Mouse (Mus musculus) olfactory bulb, adult 2 months (tissue): ENCODE measurements around the gene Ptgs1. TPM values are rescaled to one million over a fixed set of nuclear protein-coding genes. Genes with fewer than 3 reads are reported as not detected.

Experiments used
- H3K27ac ChIP-seq: fragments of 200-500 bp; 2 replicates; pipeline ENCODE4 v1.5.1; 2012; ENCODE audit warnings: low read depth, low read length; ENCODE audit not compliant: insufficient read depth
- H3K4me1 ChIP-seq: fragments of 200-500 bp; 2 replicates; pipeline ENCODE4 v1.6.1; 2012; ENCODE audit warnings: low read length; ENCODE audit not compliant: control insufficient read depth, insufficient read depth
- H3K4me3 ChIP-seq: fragments of 200-500 bp; 2 replicates; pipeline ENCODE4 v1.5.1; 2012; ENCODE audit warnings: mild to moderate bottlenecking, low read depth, low read length, moderate library complexity; ENCODE audit not compliant: insufficient read depth
- CTCF ChIP-seq: fragments of 200-500 bp; IDR thresholded peaks from 2 replicates; pipeline ENCODE4 v1.5.1; 2012; ENCODE audit warnings: low read depth, mild to moderate bottlenecking, low read length, moderate library complexity; ENCODE audit not compliant: insufficient read depth
- POLR2A ChIP-seq: fragments of 200-500 bp; IDR thresholded peaks from 2 replicates; pipeline ENCODE4 v1.6.1; 2012; ENCODE audit warnings: mild to moderate bottlenecking, low read depth, low read length, moderate library complexity; ENCODE audit not compliant: insufficient read depth
- WGBS: fragments of 180-500 bp; shearing (Covaris S2); methylation state at CpG from one replicate; pipeline ENCODE4 v1.1.7; 2018; 5-methylcytosine and 5-hydroxymethylcytosine counted together
- polyA plus RNA-seq: library from polyadenylated mRNA; stranded (reverse); fragments of >200 nt; gene quantifications from 2 replicates; pipeline ENCODE4 v1.2.4, GENCODE M21; 2012; ENCODE audit warnings: low replicate concordance; ENCODE audit not compliant: missing spikeins, insufficient read depth, insufficient read length

Gene Ptgs1
- polyA plus RNA-seq, 1 experiment: not detected

GRCm38 (mm10) chr2:36236889-36237288, 6.7 kb downstream of the Ptgs1 start:
- H3K27ac ChIP-seq: no peak overlapping the region
- TF ChIP-seq POLR2A (no peak), CTCF (no peak)
- no peak overlapping the region for H3K4me3 ChIP-seq
- H3K4me1 ChIP-seq: 0 out of 2 replicates have a peak, but pooled peaks cover 3% of the 10 kb centered on the region
- WGBS: 93% methylated on average over 5 of the region's 5 CpGs

GRCm38 (mm10) chr2:36237557-36237956, 7.3 kb downstream of the Ptgs1 start:
- H3K4me3 ChIP-seq: no peak overlapping the region
- no peak overlapping the region for H3K27ac ChIP-seq
- TF ChIP-seq POLR2A: no peak
- no peak for TF ChIP-seq CTCF
- 0 out of 2 replicates have a peak, but pooled peaks cover 3% of the 10 kb centered on the region for H3K4me1 ChIP-seq
- 81% methylated on average over 6 of the region's 6 CpGs for WGBS

- H3K4me3 ChIP-seq: no peak overlapping the region
- 0 out of 2 replicates have a peak, but pooled peaks cover 3% of the 10 kb centered on the region for H3K4me1 ChIP-seq
- WGBS: 67% methylated on average over 3 of the region's 3 CpGs
- TF ChIP-seq POLR2A (no peak), CTCF (no peak)
- H3K27ac ChIP-seq: no peak overlapping the region
Measured at GRCm38 (mm10) chr2:36238467-36238866, 8.2 kb downstream of the Ptgs1 start.

- TF ChIP-seq CTCF: no peak
- no peak for TF ChIP-seq POLR2A
- WGBS: 67% methylated on average over 2 of the region's 2 CpGs
Measured at GRCm38 (mm10) chr2:36238951-36239350, 8.7 kb downstream of the Ptgs1 start.

GRCm38 (mm10) chr2:36242514-36242913, 12.3 kb downstream of the Ptgs1 start:
- no peak overlapping the region for H3K27ac ChIP-seq
- TF ChIP-seq POLR2A: no peak
- TF ChIP-seq CTCF: no peak
- H3K4me3 ChIP-seq: no peak overlapping the region
- 90% methylated on average over 13 of the region's 13 CpGs for WGBS
- H3K4me1 ChIP-seq: no peaks in the 10 kb centered on the region

More at GRCm38 (mm10) chr2:36238951-36239350, 8.7 kb downstream of the Ptgs1 start:
- Histone ChIP-seq H3K27ac (no peak overlapping the region), H3K4me1 (0 out of 2 replicates have a peak, but pooled peaks cover 3% of the 10 kb centered on the region), H3K4me3 (no peak overlapping the region)

- H3K4me1 ChIP-seq: no peaks in the 10 kb centered on the region
- no peak for TF ChIP-seq CTCF
- TF ChIP-seq POLR2A: no peak
- no peak overlapping the region for H3K4me3 ChIP-seq
- no peak overlapping the region for H3K27ac ChIP-seq
- 83% methylated on average over 9 of the region's 9 CpGs for WGBS
Measured at GRCm38 (mm10) chr2:36243296-36243891, 13.2 kb downstream of the Ptgs1 start.

GRCm38 (mm10) chr2:36243892-36244309, 13.7 kb downstream of the Ptgs1 start:
- H3K27ac ChIP-seq: no peak overlapping the region
- WGBS: 48% methylated on average over 5 of the region's 5 CpGs
- TF ChIP-seq CTCF (no peak), POLR2A (no peak)
- H3K4me3 ChIP-seq: no peak overlapping the region
- H3K4me1 ChIP-seq: no peaks in the 10 kb centered on the region

- H3K27ac ChIP-seq: no peak overlapping the region
- H3K4me3 ChIP-seq: no peak overlapping the region
- H3K4me1 ChIP-seq: no peaks in the 10 kb centered on the region
- 91% methylated on average over 3 of the region's 3 CpGs for WGBS
- TF ChIP-seq POLR2A: no peak
- TF ChIP-seq CTCF: no peak
Measured at GRCm38 (mm10) chr2:36244705-36245104, 14.5 kb downstream of the Ptgs1 start.

- TF ChIP-seq POLR2A: no peak
- Histone ChIP-seq H3K27ac (no peak overlapping the region), H3K4me1 (no peaks in the 10 kb centered on the region), H3K4me3 (no peak overlapping the region)
- 72% methylated on average over 3 of the region's 3 CpGs for WGBS
Measured at GRCm38 (mm10) chr2:36247964-36248363, 17.7 kb downstream of the Ptgs1 start.

- H3K27ac ChIP-seq: no peak overlapping the region
- no peak overlapping the region for H3K4me3 ChIP-seq
- 74% methylated on average over 8 of the region's 8 CpGs for WGBS
- TF ChIP-seq POLR2A (no peak), CTCF (no peak)
- no peaks in the 10 kb centered on the region for H3K4me1 ChIP-seq
Measured at GRCm38 (mm10) chr2:36251156-36251555, 20.9 kb downstream of the Ptgs1 start.
